In genomic region chr13:34163304-34163975, GRCm38 (mm10) we compare ENCODE assay signal across 8 mouse cellular contexts. TPM values are rescaled to one million over a fixed set of nuclear protein-coding genes. Genes with fewer than 3 reads are reported as not detected.
DNase-seq lines count a peak whose midpoint lies in the region; ATAC-seq and TF ChIP-seq lines count a peak whose summit lies in the region.

No protein-coding gene starts in this region.

- TF ChIP-seq EP300 in ES-Bruce4 (IDR thresholded peaks at IDR 0.05; ENCODE audit: insufficient read depth, low read depth, low read length), result no peak
- TF ChIP-seq EP300 in liver, postnatal 0 days (IDR thresholded peaks at IDR 0.05; ENCODE audit: low read depth), result no peak

- 36% methylated on average over 12 of the region's 12 CpGs for WGBS in heart, embryonic 14.5 days
- 42% methylated on average over 12 of the region's 12 CpGs for WGBS in forebrain, embryonic 15.5 days
- 25% methylated on average over 12 of the region's 12 CpGs for WGBS in liver, postnatal 0 days (ENCODE audit: insufficient replicate concordance)

- H3K4me2 ChIP-seq in heart, embryonic 14.5 days (ENCODE audit: low read length), result peak overlapping the region; percentile 79
- peak overlapping the region; percentile 65 for H3K4me2 ChIP-seq in forebrain, embryonic 15.5 days (replicated peaks)
- peak overlapping the region; percentile 82 for H3K4me2 ChIP-seq in liver, postnatal 0 days (ENCODE audit: low read depth, low read length)

- H3K27me3 ChIP-seq in heart, embryonic 14.5 days (ENCODE audit: control insufficient read depth, insufficient read depth, low read length), result no peaks in the 10 kb centered on the region
- H3K27me3 ChIP-seq in ES-Bruce4 (ENCODE audit: control insufficient read depth, insufficient read depth, low read length, poor library complexity, severe bottlenecking), result no peaks in the 10 kb centered on the region
- no peaks in the 10 kb centered on the region for H3K27me3 ChIP-seq in forebrain, embryonic 15.5 days
- no peaks in the 10 kb centered on the region for H3K27me3 ChIP-seq in liver, postnatal 0 days (ENCODE audit: insufficient read depth, low read length)

- no peak for DNase-seq in heart, postnatal 10 days
- no peak for DNase-seq in liver, postnatal 0 days
- no peak for DNase-seq in adrenal gland, postnatal 25 days
- DNase-seq in frontal cortex, adult 2 months (ENCODE audit: extremely low spot score in 1 of 2, low spot score in 1 of 2), result no peak
- DNase-seq in spleen, adult 18-20 months, result no peak

- H3K27ac ChIP-seq in heart, embryonic 14.5 days (replicated peaks in 1 of 2; ENCODE audit: control insufficient read depth in 1 of 2, insufficient read depth in 1 of 2, low read depth in 2 of 2, low read length in 2 of 2), result peak overlapping the region; percentile 47 to 82; a peak in 3 of 4 replicates
- no peak overlapping the region for H3K27ac ChIP-seq in ES-Bruce4 (ENCODE audit: insufficient read depth, low read length)
- H3K27ac ChIP-seq in forebrain, embryonic 15.5 days (replicated peaks), result peak overlapping the region; percentile 93
- H3K27ac ChIP-seq in liver, postnatal 0 days (ENCODE audit: low read depth), result peak overlapping the region; percentile 90

- TF ChIP-seq CTCF in ES-Bruce4 (IDR thresholded peaks at IDR 0.05; ENCODE audit: low read depth, low read length), result no peak
- no peak for TF ChIP-seq CTCF in liver, postnatal 0 days (IDR thresholded peaks at IDR 0.05; ENCODE audit: low read depth)

- TF ChIP-seq POLR2A in ES-Bruce4 (IDR thresholded peaks at IDR 0.05; ENCODE audit: insufficient read depth, low read length), result no peak

- H3K4me3 ChIP-seq in heart, embryonic 14.5 days (ENCODE audit: control insufficient read depth in 1 of 2, insufficient read depth in 1 of 2, low read depth in 1 of 2, low read length in 2 of 2), result peak overlapping the region; percentile 56 to 74
- peak overlapping the region; percentile 77 for H3K4me3 ChIP-seq in ES-Bruce4 (ENCODE audit: low read depth, low read length)
- peak overlapping the region; percentile 73 for H3K4me3 ChIP-seq in forebrain, embryonic 15.5 days
- H3K4me3 ChIP-seq in liver, postnatal 0 days (ENCODE audit: low read depth, low read length), result peak overlapping the region; percentile 71

- H3K4me1 ChIP-seq in heart, embryonic 14.5 days (ENCODE audit: control insufficient read depth in 2 of 2, insufficient read depth in 2 of 2, low read length in 2 of 2), result peaks cover 2 to 8% of the 10 kb centered on the region in 2 experiments; a peak in 2 of 4 replicates
- no peaks in the 10 kb centered on the region for H3K4me1 ChIP-seq in ES-Bruce4 (ENCODE audit: control insufficient read depth, insufficient read depth, low read length)
- H3K4me1 ChIP-seq in forebrain, embryonic 15.5 days, result peaks cover 20% of the 10 kb centered on the region
- H3K4me1 ChIP-seq in liver, postnatal 0 days (ENCODE audit: insufficient read depth), result peaks cover 14% of the 10 kb centered on the region

- H3K9ac ChIP-seq in heart, embryonic 14.5 days (ENCODE audit: low read length), result peak overlapping the region; percentile 69
- H3K9ac ChIP-seq in ES-Bruce4 (ENCODE audit: low read depth, poor library complexity, severe bottlenecking), result peak overlapping the region; percentile 53
- peak overlapping the region; percentile 64 for H3K9ac ChIP-seq in forebrain, embryonic 15.5 days (replicated peaks)
- peak overlapping the region; percentile 66 for H3K9ac ChIP-seq in liver, postnatal 0 days (replicated peaks)

- no peaks in the 10 kb centered on the region for H3K9me3 ChIP-seq in heart, embryonic 14.5 days (ENCODE audit: control insufficient read depth, low read length)
- H3K9me3 ChIP-seq in ES-Bruce4 (replicated peaks; ENCODE audit: control insufficient read depth, insufficient read depth, low read length, poor library complexity, severe bottlenecking), result peaks cover 11% of the 10 kb centered on the region
- no peaks in the 10 kb centered on the region for H3K9me3 ChIP-seq in forebrain, embryonic 15.5 days
- H3K9me3 ChIP-seq in liver, postnatal 0 days (ENCODE audit: low read length), result no peaks in the 10 kb centered on the region

- ATAC-seq in heart, embryonic 14.5 days (ENCODE audit: insufficient number of reproducible peaks, insufficient read depth, low FRiP score, low read depth), result no peak
- peak; percentile 79 for ATAC-seq in forebrain, embryonic 15.5 days (replicated peaks)
- no peak; the same call in 1 of the 2 replicates for ATAC-seq in liver, postnatal 0 days

- intact Hi-C loops in heart, postnatal 10 days (cut with DNase I), result no loop called here

- peaks cover 7% of the 10 kb centered on the region for H3K36me3 ChIP-seq in heart, embryonic 14.5 days (ENCODE audit: control insufficient read depth, insufficient read depth, low read length)
- peaks cover 6% of the 10 kb centered on the region for H3K36me3 ChIP-seq in ES-Bruce4 (ENCODE audit: control insufficient read depth, insufficient read depth, low read length, poor library complexity, severe bottlenecking)
- peaks cover 7% of the 10 kb centered on the region for H3K36me3 ChIP-seq in forebrain, embryonic 15.5 days
- peaks cover 7% of the 10 kb centered on the region; the same call in 1 of the 2 replicates for H3K36me3 ChIP-seq in liver, postnatal 0 days (replicated peaks; ENCODE audit: insufficient read depth, low read length)

RNA-seq across cellular contexts. Expression of gene Psmg4, which starts 0.7 kb away (rescaled TPM):
- 81.2 and 81.7 TPM in 2 replicates for polyA plus RNA-seq in heart, embryonic 14.5 days (2014; fragmentation: Nextera tagmentation; extraction: Ambion mirVana)
- 10 to 100 TPM; 34.0 to 39.0 TPM for total RNA-seq in heart, postnatal 10 days (2021)
- polyA plus RNA-seq in ES-Bruce4 (2011; ENCODE audit: insufficient read depth, insufficient read length, low read depth, missing spikeins), result 29.2 and 39.1 TPM in 2 replicates
- polyA plus RNA-seq in forebrain, embryonic 15.5 days (2015; fragmentation: Nextera tagmentation; extraction: Ambion mirVana), result 97.3 and 105 TPM in 2 replicates
- 49.2 and 50.5 TPM in 2 replicates for polyA plus RNA-seq in liver, postnatal 0 days (2015; fragmentation: Nextera tagmentation; extraction: Ambion mirVana)
- 29.7 and 29.9 TPM in 2 replicates for total RNA-seq in adrenal gland, postnatal 25 days (2021)
- 47.9 and 61.2 TPM in 2 replicates for polyA plus RNA-seq in frontal cortex, adult 2 months (2012; rRNA removed)

RNA-seq across cellular contexts. Expression of gene Tubb2b, which starts 33.2 kb away (rescaled TPM):
- polyA plus RNA-seq in heart, embryonic 14.5 days (2014; fragmentation: Nextera tagmentation; extraction: Ambion mirVana), result 26.7 and 35.0 TPM in 2 replicates
- 10 to 100 TPM; 22.7 to 27.2 TPM for total RNA-seq in heart, postnatal 10 days (2021)
- polyA plus RNA-seq in ES-Bruce4 (2011; ENCODE audit: insufficient read depth, insufficient read length, low read depth, missing spikeins), result 229 and 267 TPM in 2 replicates
- polyA plus RNA-seq in forebrain, embryonic 15.5 days (2015; fragmentation: Nextera tagmentation; extraction: Ambion mirVana), result 920 and 926 TPM in 2 replicates
- 0.28 and 0.31 TPM in 2 replicates for polyA plus RNA-seq in liver, postnatal 0 days (2015; fragmentation: Nextera tagmentation; extraction: Ambion mirVana)
- 0.71 and 0.76 TPM in 2 replicates for total RNA-seq in adrenal gland, postnatal 25 days (2021)
- 387 and 426 TPM in 2 replicates for polyA plus RNA-seq in frontal cortex, adult 2 months (2012; rRNA removed)

Comparison
In these comparisons a context has a peak if more than half of its experiments do, and no peak if none do; other contexts are left out.
1. RNA of gene Tubb2b, which starts 33.2 kb away (polyA plus RNA-seq): 920 to 926 TPM in forebrain, embryonic 15.5 days, 387 to 426 TPM in frontal cortex, adult 2 months, 229 to 267 TPM in ES-Bruce4 and 26.7 to 35.0 TPM in heart, embryonic 14.5 days; 0.28 to 0.31 TPM in liver, postnatal 0 days; every median in the first group is over 10 times any median in the second.
2. Peak in every context shown above with its lines, with median percentiles within 50 percentile points of each other: H3K4me2 ChIP-seq, H3K4me3 ChIP-seq and H3K9ac ChIP-seq.